Mouse (Mus musculus): ENCODE measurements around the gene Olfr13.
"Not testable (repeated sequence)": the region's sequence is repeated elsewhere in the genome, so short reads cannot be mapped to it uniquely, and the experiment has no call there.

The Olfr13 gene

DNA sequence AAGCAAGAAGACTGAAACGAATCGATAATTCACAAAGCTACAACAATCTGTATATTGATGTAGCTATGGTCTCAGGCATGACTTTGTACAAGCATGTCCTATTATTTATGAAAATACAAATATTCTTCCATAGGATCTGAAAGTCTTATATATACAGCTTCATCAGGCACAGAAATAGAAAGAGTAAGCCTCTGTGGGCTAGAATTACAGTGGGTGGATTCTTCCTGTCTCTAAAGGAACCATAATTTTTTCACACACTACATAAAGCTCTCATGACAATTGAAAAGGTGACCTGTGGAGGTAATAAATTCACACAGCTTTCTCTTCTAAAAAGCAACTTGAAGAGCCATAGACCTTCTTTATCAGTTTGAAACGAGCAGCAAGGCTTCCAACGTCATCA, at the start of gene Olfr13:
TSS of gene Olfr13 (plus strand) at position 301 of the 400 bp plus-strand sequence.
- no peak for DNase-seq (ENCODE audit: low read depth, low spot score)

DNA sequence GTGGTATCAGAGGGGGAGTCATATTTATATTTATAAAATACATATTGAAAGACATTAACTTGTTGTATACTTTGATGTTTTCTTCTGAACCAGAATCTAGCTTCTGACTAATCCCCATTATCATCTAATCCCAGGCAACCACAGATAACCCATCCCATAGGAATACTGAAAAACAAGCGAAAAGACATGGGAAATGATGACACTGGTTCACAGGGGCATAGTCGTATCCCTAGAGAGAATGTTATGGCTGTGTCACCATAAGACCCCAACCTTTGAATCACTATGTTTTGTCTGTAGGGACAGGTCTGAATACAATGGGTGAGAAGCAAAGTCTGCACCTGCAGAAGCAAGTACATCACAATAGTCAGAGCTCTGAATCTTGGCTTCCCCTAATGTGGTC, 25.7 kb upstream of the Olfr13 start, which contains the start of gene Olfr237-ps1:
TSS of gene Olfr237-ps1 (plus strand) at position 301 of the 400 bp plus-strand sequence.
- not testable (repeated sequence) for DNase-seq (ENCODE audit: low read depth, low spot score)

DNA sequence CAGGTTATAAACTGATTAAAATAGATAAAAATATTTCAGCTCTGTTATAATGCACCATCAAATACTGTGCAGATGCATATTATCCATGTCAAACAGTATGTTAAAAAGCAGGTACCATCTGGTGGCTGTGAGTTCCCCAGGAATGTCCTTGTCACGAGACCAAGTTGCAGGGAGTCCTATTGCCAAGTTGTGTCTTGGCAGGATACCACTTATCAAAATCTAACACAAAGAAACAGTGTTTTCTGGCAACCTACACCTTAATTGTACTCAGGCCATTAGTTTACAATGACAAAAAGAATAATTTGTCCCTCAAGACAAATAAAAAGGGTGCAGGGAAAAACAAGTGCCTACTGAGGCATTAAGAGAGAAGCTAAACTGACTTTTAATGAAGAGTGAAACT, 12.4 kb upstream of the Olfr13 start:
- DNase-seq (ENCODE audit: low read depth, low spot score): no peak

DNA sequence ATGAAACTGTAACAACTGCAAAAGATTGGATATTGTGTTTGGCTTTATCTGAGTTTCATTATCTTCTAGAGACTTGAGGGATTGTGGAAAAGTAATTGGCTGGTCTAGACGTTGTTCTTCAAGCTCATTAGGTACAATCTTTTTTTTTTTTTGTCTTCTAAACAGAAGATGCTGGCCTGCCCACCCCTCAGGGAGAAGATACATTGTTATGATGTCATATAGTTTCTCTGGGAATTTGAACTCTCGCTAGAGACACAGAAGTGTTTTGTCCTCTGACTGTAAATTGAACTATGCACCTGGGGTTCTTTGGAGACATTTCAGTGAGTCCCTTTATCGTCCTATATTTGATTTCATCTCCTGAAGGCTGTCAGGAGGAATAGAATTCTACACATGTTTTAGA, 9.0 kb upstream of the Olfr13 start, which contains the start of gene Olfr437:
TSS of gene Olfr437 (plus strand) at position 301 of the 400 bp plus-strand sequence.
- DNase-seq (ENCODE audit: low read depth, low spot score): no peak

DNA sequence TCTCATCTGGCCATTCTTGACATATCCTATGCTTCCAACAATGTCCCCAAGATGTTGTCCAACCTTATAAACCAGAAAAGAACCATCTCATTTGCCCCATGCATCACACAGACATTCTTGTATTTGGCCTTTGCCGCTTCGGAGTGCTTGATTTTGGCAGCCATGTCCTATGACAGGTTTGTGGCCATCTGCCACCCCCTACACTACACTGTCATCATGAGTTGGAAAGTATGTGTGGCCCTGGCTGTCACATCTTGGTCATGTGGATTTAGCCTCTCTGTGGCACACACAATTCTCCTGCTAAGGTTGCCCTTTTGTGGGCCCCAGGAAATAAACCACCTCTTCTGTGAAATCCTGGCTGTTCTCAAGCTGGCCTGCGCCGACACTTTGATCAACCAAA, 4.7 kb upstream of the Olfr13 start:
- no peak for DNase-seq (ENCODE audit: low read depth, low spot score)

DNA sequence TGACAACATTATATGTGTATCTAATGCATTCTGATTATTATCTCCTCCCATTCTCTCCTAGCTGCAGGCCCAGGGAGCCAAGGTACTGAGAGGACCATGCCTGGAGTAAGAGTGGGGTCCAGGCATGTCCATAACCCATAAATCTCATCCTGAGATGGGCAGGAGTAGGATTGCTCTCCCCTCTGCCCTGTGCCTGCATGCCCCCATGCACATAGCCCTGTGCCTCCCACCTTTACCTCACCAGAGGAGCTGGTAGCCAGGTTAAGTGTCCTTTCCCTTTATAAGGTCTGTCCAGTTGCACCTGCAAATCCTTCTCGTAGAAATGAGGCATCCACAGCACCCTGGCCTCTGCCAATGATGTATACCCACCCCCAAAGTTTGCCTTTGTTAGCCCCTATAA, 6.2 kb downstream of the Olfr13 start:
- DNase-seq (ENCODE audit: low read depth, low spot score): no peak

DNA sequence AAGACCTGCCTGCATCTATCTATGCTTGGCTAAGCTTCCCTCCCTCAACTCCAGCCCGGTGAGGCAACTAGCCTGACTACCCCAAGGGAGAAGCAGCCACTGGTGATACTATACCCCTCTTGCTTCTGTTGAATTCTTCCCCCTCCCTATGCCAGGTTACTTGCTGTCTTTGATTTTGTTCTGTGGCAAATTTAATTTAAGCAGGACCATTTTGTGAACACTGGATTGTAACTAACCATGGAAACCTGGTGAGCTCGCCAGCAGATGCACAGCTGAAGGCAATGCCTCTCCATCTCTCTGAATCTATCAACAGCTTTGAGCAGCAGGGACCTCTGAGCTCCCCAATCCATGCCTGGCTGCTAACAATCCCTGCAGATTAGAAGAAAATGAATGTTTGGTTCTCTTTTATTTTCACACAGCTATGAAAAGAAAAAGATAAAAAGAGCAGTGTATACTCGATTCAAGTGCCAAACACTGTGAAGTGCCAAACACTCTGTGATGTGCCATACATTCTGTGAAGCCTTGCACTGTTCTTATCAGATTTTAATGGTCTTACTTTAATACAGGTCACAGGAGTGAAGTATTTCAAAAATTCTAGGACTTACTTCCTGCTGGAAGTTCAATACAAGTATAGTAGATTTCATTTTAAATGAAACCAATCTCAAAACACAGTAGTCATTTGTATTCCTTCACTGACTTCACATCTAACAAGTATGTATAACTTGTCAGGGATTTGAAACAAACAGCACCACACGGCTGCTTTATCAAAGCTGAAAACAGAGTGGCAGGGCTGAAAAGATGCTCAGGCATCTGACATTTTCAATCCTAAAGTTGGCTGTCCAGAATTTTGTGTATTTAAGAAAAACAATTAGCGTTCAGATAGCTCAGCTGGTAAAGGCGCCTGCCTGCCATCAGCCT, 6.9 kb downstream of the Olfr13 start:
- DNase-seq (ENCODE audit: low read depth, low spot score): no peak

DNA sequence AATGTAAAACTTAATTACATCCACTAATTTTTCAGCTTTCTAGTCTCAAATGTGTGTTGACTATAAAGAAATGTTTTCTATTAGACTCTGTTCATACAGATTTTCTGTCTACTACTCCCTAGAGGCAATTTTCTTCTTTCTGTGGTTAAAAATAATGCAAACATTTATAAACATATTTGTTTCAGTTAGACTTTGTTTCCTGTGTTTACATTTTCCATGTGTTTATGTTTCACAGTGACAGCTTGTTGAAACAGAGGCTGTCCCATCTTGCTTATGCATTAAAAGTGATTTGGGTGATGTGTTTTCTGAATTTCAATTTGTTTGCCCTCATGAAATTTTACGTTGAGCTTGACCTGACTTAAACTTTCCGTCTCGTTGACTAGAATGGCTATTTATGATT, 19.0 kb downstream of the Olfr13 start:
- DNase-seq (ENCODE audit: low read depth, low spot score): no peak

DNA sequence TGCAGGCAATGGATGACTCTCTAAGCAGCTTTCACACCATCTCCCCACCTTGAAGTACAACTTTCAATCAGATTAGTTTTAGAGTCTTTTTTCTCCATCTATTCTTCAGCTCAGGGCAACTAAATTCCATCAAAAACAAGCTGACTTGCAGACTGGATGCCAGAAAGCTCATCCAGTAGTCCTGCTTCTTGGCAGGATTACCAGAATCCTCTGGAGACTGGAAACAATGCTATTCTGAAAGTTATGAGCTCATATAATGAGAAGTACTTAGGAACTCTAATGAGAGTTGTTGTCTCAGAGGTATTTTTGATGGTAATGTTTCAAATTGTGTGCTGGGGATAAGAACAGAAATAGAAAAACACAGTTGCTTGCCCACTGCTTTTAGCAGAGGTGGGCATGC, 24.8 kb downstream of the Olfr13 start, which contains the start of gene Olfr435:
TSS of gene Olfr435 (plus strand) at position 366 of the 400 bp plus-strand sequence.
- no peak for DNase-seq (ENCODE audit: low read depth, low spot score)

DNA sequence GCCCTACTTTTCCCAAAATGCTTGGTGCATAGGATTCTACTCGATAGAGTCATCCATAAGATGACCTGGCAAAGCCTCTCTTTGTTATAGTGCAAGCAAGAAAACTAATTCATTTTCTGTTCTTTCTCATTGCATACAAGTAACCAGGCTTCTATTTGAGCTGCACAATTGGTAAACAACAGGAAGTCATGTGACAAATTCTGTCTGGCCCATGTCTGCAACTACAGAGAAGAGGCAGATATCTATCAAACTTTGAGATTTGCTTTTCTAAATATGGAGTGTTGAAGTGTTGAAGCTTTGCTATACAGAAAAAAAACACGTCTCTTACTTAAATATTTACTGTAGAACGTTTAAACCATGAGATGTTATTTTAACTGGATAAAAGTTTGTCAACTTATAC, 26.2 kb downstream of the Olfr13 start:
- DNase-seq (ENCODE audit: low read depth, low spot score): no peak

DNA sequence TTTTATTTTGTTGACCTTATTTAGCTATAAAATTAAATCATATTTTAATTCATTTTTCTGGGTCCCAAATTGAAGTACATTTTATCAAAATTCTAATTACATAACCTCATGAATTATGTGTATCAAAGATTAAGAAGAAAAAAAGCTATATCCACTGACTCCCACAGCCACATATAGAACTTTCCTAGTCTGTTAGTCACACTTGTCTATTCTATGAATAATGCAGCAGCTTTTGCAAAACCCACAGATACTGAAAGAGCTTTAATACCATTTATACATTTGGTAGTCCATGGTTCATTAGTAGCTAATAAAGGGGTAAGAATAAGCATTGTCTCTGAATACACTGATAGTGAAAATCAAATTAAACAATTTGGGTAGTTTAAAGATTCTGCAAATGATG, 30.8 kb downstream of the Olfr13 start:
- DNase-seq (ENCODE audit: low read depth, low spot score): no peak

DNA sequence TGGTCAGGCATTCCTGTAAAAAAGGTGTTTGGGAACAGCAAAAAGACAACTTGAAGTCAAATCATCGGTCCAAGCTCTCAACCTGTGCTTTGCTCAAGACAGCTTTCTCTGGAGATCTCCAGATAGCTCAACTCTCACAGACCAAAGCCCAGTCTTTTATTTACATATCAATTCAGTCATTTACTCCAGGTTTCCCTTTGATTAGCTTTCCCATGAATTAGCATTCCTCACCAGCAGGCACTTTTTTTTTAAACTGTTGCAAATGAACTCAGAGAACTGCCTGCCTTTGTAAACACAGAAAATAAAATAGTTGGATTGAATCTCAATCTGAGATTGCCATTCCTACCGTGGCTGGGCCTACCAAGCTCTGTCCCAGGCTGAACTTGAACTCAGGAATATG, 33.4 kb downstream of the Olfr13 start:
- no peak for DNase-seq (ENCODE audit: low read depth, low spot score)

DNA sequence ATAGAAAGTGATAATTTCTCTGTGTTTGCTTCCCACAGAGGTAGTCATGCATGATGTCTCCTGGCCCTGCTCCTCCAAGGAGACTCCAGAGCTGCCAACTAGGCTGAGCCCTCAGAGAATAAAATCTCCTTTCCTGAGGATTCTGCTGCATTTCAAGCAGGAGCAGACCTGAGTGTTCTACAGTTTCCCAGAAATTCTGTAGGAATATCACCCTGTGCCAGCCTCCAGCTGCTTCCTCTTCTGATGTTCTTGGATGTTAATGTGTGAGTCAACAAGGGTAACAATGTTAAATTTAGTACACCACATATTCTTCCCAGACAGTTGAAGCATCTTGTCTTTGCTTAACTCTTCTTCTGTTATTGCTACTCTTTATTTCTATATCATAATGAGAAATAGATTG, 40.9 kb downstream of the Olfr13 start, which contains the start of gene Olfr434:
TSS of gene Olfr434 (plus strand) at position 149 of the 400 bp plus-strand sequence.
- not testable (repeated sequence) for DNase-seq (ENCODE audit: low read depth, low spot score)

All from c-Kit-negative CD71-positive TER-119-positive erythroid progenitor cells, embryonic 14.5 days (primary cell).